Mouse (Mus musculus) stomach, postnatal 0 days (tissue): ENCODE data around the gene Lztfl1.

Source experiments
- CTCF ChIP-seq: IDR thresholded peaks from 2 replicates; pipeline ENCODE4 v1.5.1; 2016; ENCODE audit warnings: antibody characterized with exemption, low read depth, mild to moderate bottlenecking, moderate library complexity
- EP300 ChIP-seq: optimal IDR thresholded peaks from 2 replicates; pipeline ENCODE3; 2016; ENCODE audit warnings: antibody characterized with exemption

DNA sequence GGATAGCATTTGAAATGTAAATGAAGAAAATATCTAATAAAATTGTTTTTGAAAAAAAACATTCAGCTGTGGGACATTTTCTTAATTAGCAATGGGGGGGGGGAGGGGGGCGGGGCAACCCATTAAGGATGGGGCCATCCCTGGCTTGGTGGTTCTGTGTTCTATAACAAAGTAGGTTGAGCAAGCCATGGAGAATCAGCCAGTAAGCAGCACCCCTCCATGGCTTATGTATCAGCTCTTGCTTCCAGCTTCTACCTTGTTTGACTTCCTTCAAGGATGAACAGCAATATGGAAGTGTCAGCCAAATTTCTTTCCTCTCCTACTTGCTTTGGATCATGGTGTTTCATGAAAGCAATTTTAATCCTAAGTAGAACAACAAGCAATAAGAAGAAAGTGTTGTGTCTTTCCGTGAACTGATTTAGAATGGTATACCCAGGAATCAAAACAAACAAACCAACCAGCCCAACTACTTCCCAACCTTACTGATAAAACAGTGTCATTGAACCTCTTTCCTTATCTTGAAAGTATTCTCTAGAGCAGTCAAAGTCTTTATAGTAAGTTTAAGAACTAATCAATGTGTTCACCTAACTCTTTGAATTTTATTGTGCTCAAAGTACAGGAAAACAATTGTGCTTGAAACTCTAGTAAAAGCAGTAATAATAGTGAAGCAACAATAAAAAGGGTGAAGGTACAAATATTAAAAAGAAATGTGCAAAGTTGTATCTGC, 67.5 kb downstream of the Lztfl1 start:
- TF ChIP-seq CTCF = no peak
- no peak for TF ChIP-seq EP300
